Mouse (Mus musculus) thymus, postnatal 25 days (tissue): ENCODE measurements around the gene Rph3a.
A peak's percentile ranks its signal among the peaks of the same experiment; 100 is the strongest.
"Not testable (repeated sequence)": the region's sequence is repeated elsewhere in the genome, so short reads cannot be mapped to it uniquely, and the experiment has no call there.

ENCODE experiments used
- DNase-seq: peaks from one replicate; pipeline ENCODE4 v3.0.0; 2022

Rph3a gene

GRCm38 (mm10) chr5:120972278-120972677 is 37.6 kb downstream of the Rph3a start:
- DNase-seq = no peak

- DNase-seq = no peak
Observed at GRCm38 (mm10) chr5:120971326-120971725, 38.6 kb downstream of the Rph3a start.

DNA sequence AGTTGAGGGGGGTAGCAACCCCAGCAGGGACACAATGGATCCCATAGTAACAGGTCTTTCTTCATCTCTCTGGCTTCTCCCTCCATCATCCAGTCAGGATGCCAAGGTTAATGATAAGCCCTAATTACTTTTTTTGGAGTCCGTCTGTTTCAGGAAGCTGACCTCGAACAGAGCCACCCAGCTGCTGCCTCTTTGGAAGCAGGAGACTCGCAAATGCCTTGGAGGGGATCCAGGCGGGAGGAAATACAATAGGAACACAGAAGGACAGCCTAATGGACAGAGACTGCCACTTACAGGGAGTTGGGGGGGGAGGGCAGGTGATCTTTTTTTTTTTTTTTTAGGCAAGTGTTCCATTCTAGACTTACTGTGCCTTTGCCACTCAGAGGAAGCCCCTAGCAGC is 40.2 kb downstream of the Rph3a start:
- DNase-seq = no peak

- no peak for DNase-seq
Observed at GRCm38 (mm10) chr5:120968799-120969198, 41.1 kb downstream of the Rph3a start.

DNA sequence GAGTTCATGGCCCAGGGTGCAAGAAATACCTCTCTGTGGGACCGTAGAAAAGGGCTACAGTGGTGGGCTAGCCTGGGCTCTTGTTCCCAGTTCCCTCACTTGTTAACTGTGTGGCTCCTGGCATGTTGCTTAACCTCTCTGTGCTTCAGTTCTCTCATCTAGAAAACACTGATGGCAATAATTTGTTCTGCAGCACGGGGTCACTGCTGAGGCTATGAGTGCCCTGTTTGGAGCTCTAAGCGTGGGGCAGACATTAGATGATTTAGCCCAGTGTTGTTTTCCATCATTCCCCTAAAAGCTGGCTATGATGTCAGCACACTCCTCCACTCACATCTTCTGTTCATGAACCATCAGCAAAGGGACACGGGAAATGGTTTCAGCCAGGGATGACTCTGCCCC is 41.8 kb downstream of the Rph3a start:
- no peak for DNase-seq

GRCm38 (mm10) chr5:120967355-120968133 is 42.3 kb downstream of the Rph3a start:
- no peak for DNase-seq

DNA sequence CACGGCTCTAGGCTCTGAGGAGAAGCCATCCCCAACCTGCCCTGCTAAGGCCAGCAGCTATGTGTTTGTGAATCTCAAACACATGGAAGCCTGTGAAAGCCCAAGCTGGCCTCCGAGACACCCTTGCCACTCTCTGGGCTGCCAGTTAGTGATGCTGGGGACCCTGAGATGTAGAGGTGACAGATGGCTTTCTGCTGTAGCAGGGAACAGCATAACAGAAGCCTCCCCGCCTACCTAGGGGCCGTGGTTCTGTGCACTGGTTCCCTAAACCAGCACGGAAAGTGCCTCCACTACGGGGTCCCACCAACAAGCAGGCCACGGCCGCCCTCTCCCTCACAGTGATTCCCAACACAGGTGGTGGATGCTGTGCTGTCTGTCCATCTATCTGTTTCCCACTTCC is 43.0 kb downstream of the Rph3a start:
- DNase-seq = no peak

- no peak for DNase-seq
Observed at GRCm38 (mm10) chr5:120966156-120966555, 43.7 kb downstream of the Rph3a start.

DNA sequence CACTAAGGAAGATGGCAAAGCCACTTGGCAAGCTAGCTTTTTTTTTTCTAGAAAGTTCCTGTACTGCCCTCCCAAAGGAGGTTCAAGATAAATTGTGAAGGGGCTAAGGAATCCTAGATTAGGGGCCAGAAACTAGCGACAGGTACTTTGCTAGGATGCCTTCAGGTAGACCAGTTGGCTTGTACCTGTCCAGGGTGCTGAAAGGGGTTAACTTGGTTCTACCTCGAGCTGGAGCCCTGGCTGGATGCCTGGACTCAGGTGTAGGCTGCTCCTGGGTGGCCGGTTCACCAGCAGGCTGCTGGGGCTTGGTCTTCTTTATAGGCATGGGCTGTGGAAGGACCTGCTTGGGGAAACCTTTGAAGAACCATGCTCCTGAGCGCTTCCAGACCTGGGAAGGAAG is 48.9 kb downstream of the Rph3a start:
- no peak for DNase-seq

- peak; percentile 6 for DNase-seq
Observed at GRCm38 (mm10) chr5:120953974-120954373, 55.9 kb downstream of the Rph3a start.

GRCm38 (mm10) chr5:120952242-120952770 is 57.6 kb downstream of the Rph3a start:
- no peak for DNase-seq

GRCm38 (mm10) chr5:120942076-120942475 is 67.8 kb downstream of the Rph3a start:
- DNase-seq = no peak

DNA sequence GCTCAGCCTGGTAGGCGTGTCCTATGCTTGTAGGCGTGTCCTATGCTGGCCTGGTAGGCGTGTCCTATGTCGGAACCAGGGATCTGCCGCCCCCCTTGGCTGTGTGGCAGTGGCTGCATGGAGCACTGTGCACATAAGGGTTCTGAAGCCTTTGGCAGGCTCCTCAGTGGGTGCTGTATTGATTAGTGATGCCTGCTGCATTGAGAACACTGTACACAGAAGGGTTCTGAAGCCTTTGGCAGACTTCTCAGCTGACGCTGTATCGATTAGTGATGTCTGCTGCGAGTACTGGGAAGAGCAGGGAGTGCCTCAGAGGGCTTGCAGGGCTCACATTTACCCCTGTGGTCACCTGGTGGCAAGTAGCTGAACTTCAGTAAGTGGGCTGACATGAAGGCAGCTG is 71.3 kb downstream of the Rph3a start:
- no peak for DNase-seq

DNA sequence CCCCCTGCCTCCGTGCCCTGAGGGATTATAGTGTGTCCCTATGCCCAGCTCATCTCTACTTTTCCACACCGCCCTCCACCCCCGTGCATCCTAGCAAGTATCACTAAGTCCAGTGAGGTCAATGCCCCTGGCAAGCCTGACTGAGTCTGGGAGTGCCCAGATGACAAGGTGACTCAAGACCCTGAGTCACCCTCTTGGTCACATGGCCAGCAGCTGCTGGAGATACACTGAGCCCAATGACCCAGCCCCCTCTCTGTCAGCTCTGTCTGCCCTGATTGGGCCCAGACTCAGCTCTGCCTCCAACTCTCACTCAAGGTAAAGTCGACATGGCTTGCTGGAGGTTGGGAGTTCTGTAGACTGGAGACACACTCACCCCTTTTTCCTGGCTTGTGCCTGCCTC is 72.1 kb downstream of the Rph3a start:
- DNase-seq = no peak

GRCm38 (mm10) chr5:120933966-120934365 is 75.9 kb downstream of the Rph3a start:
- DNase-seq = no peak

GRCm38 (mm10) chr5:120927036-120927435 is 82.9 kb downstream of the Rph3a start:
- DNase-seq = no peak

DNA sequence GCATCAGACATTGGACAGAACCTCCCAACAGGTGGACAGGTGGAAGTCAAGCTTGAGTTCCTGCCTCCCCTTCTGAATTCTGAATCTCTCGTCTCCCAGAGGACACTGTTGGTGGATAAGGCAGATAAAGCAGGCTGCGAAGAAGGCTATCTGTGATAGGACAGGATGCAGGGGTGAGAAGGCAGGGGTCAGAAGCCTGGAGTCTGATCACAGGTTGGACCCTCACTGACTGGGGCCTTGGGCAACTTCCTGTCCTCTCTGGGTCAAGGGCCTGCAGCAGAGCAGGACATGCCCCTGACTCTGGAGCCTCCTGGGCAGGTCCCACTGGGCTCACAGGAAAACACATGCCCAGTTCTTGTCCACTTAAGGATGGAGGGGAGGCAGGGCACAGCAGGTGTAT is 83.6 kb downstream of the Rph3a start:
- not testable (repeated sequence) for DNase-seq

- DNase-seq = not testable (repeated sequence)
Observed at GRCm38 (mm10) chr5:120924520-120924919, 85.4 kb downstream of the Rph3a start.

DNA sequence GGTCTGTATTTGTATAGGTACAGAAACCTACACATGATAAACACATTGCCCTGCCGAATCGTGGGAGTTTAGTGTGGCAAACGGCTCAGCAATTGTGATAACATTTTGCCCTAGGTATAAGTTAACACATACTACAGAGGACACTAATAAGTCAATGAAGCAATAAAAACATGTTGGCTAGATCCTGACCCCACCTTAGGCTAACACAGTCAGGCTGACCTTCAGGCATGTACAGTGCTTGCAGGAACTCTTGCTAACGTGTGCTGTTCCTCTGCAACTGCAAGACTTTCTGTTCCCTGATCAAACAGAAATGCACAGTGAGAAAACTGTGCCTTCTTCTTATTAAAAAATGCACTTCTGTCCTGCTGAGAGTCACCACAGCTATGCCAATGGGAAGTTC is 85.9 kb downstream of the Rph3a start:
- no peak for DNase-seq

DNA sequence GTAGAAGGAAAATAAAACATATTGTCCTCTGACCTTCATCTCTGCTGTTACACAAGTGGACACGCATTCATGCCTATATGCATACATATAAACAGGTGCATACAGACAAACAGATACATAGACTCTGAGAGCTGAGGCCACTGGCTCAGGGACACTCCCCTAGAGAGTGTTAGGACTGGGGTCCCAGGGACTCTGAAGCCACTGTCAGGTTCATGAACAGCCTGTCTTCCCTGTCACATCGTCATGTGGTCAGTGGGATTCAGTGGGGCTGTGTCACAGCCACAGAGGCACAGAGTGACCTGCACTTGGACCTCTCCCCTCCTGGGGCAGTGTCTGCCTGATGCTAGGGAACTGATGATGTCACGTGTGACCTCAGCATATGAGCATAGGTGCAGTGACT is 89.6 kb downstream of the Rph3a start:
- no peak for DNase-seq

- DNase-seq = not testable (repeated sequence)
Observed at GRCm38 (mm10) chr5:120919156-120919935, 90.5 kb downstream of the Rph3a start.

DNA sequence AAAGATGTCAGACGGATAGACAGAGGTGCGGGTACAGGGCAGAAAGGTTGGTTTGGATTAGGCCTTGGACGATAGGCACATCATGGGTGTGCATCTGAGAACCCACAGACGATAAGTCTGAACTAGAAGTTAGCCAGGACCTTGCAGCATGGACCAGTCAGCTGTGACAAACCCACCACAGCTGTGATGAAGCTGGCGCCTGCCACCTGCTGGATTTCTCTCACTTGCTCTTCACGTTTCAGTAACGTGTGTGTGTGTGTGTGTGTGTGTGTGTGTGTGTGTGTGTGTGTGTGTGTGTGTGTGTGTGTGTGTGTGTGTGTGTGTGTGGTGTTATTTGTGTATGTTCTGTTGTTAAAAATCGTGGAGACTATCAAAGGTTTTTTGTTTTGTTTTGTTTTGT is 95.7 kb downstream of the Rph3a start, which contains the start of gene Oas1d:
TSS of gene Oas1d (plus strand) at position 333 of the 400 bp plus-strand sequence.
- DNase-seq = not testable (repeated sequence)

GRCm38 (mm10) chr5:120908196-120908920 is 101.5 kb downstream of the Rph3a start:
- DNase-seq = no peak
